Mouse (Mus musculus) erythroblast, embryonic 14.5 days (primary cell): Measurements from ENCODE around the gene Hist2h2ab. TPM values are rescaled to one million over a fixed set of nuclear protein-coding genes. Genes with fewer than 3 reads are reported as not detected.

ENCODE experiments used
- H3K27me3 ChIP-seq: 2 replicates; pipeline ENCODE4 v1.6.1; 2012; ENCODE audit warnings: inconsistent platforms; ENCODE audit not compliant: control insufficient read depth
- H3K36me3 ChIP-seq: 2 replicates; pipeline ENCODE4 v1.6.1; 2012; ENCODE audit warnings: mild to moderate bottlenecking, inconsistent platforms; ENCODE audit not compliant: control insufficient read depth
- H3K4me1 ChIP-seq: 2 replicates; pipeline ENCODE4 v1.6.1; 2012; ENCODE audit warnings: inconsistent platforms; ENCODE audit not compliant: control insufficient read depth
- H3K4me3 ChIP-seq: replicated peaks from 2 replicates; pipeline ENCODE3; 2012; ENCODE audit warnings: moderate library complexity, mild to moderate bottlenecking, inconsistent platforms
- H3K9me3 ChIP-seq: 2 replicates; pipeline ENCODE4 v1.6.1; 2012; ENCODE audit warnings: low read length, inconsistent platforms, mixed read lengths; ENCODE audit not compliant: control insufficient read depth
- GATA1 ChIP-seq: IDR thresholded peaks from 2 replicates; pipeline ENCODE4 v1.6.1; 2012; ENCODE audit warnings: low read length, inconsistent platforms, mixed read lengths
- TAL1 ChIP-seq: IDR thresholded peaks from 3 replicates; pipeline ENCODE4 v1.6.1; 2012; ENCODE audit warnings: low read length, inconsistent platforms, mixed read lengths
- polyA plus RNA-seq: library from polyadenylated mRNA; stranded (reverse); fragments of >175 nt; gene quantifications from 2 replicates; pipeline ENCODE4 v1.2.3, GENCODE M21; 2012

The Hist2h2ab gene
- polyA plus RNA-seq, 1 experiment, result 0.39 TPM

DNA sequence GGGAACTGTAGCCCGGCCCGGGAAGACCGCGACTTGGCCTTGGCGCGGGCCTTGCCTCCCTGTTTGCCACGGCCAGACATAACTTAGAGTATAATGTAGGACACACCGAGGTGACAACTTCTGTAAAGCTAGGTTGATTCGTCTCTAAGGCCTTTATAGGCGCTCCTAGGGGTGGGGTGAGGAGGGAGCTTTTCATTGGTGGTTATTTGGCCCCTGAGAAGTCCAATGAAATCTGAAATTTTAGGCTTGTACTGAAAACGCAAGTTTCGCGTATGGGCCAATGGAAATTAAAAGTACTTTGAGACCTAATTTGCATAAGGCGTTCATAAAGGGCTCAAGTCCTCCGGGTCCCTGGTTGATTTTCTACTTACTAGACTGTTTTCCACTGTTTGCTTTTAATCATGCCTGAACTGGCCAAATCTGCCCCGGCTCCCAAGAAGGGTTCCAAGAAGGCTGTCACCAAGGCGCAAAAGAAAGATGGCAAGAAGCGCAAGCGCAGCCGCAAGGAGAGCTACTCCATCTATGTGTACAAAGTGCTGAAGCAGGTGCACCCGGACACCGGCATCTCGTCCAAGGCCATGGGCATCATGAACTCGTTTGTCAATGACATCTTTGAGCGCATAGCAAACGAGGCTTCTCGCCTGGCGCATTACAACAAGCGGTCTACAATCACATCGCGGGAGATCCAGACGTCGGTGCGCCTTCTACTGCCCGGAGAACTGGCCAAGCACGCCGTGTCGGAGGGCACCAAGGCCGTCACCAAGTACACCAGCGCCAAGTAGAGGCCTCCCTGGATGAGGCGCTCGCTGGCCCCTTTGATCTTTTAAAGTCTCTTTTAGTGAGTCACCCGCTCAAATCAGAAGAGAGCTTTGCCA is 1.3 kb downstream of the Hist2h2ab start, which contains the start of the genes Hist2h2ac and Hist2h2be:
Gene Hist2h2ac, minus strand, starts transcription at position 116 of the 875 bp plus-strand sequence.
Gene Hist2h2be, plus strand, starts transcription at position 355 of the 875 bp plus-strand sequence.
- Histone ChIP-seq H3K36me3 (peaks cover 28% of the 10 kb centered on the region), H3K9me3 (no peaks in the 10 kb centered on the region), H3K4me3 (peak within 1 kb of the TSS; percentile 83), H3K27me3 (no peaks in the 10 kb centered on the region), H3K4me1 (peaks cover 74% of the 10 kb centered on the region)
- TF ChIP-seq TAL1, result no peak
- no peak for TF ChIP-seq GATA1

DNA sequence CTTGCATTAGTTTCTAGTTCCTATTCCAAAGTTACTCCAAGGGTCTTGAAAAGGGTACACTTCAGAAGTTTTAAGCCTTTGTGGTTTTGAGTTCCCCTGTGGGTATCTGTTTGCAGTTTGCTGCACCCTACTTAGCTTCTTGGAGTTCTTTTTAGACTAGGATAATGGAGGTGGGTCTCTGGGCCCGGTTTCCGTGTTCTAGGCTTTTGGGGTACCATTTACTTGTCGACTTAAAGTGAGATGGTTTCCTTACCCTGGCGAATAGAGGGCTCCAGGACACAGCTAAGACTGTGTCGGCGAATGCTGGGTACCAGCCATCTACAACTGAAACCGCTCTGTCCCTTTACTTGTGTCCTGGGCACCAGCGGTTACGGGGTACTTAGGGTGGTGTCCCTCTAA is 2.0 kb downstream of the Hist2h2ab start:
- TF ChIP-seq TAL1 (no peak), GATA1 (no peak)
- H3K27me3 ChIP-seq, result no peaks in the 10 kb centered on the region
- H3K36me3 ChIP-seq, result peaks cover 32% of the 10 kb centered on the region
- peaks cover 78% of the 10 kb centered on the region for H3K4me1 ChIP-seq
- H3K9me3 ChIP-seq, result no peaks in the 10 kb centered on the region
- peak overlapping the region; percentile 81 for H3K4me3 ChIP-seq

DNA sequence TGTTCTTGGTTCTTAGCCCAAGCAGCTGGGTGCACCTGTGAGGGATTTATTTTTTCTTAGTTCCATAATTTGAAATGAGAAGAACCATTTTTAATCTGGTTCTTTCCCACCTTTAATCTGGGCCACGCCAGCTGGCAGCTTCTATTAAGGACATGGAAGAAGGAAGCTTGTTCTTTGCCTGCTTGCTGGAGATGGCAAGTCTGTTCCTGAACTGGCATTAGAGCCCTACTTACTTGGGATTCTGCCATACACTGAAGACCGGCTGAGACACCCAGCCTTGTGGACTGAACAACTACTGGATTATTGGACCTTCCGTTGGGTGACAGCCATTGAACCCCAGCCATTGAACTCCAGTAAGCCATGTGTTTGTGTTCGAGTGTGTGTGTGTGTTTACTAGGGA is 3.1 kb downstream of the Hist2h2ab start:
- Histone ChIP-seq H3K4me1 (peaks cover 82% of the 10 kb centered on the region), H3K4me3 (peak overlapping the region; percentile 81)
- TF ChIP-seq TAL1 (no peak), GATA1 (no peak)

DNA sequence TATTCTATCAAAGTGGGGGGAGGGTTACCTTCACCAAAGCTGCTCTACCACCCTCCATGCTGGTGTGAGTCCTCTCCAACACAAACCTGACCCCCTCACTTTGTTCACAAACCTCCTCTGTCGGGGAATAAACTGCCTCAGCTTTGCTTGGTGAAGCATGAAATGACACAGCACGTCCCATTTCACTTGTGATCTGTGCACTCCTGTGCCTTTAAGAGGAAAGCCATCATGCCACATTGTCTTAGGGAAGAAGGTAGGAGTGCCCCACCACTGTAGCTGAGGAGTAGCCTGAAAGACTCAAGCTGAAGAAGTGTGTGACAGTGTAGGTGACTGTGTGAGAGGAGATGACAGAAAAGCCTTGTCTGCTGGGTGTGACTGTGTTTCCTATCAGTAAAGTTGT is 5.8 kb downstream of the Hist2h2ab start:
- TF ChIP-seq TAL1 (no peak), GATA1 (no peak)
- Histone ChIP-seq H3K9me3 (no peaks in the 10 kb centered on the region), H3K27me3 (no peaks in the 10 kb centered on the region), H3K4me3 (peak overlapping the region; percentile 81), H3K4me1 (peaks cover 71% of the 10 kb centered on the region), H3K36me3 (peaks cover 49% of the 10 kb centered on the region)

More for the DNA sequence above, 3.1 kb downstream of the Hist2h2ab start:
- Histone ChIP-seq H3K27me3 (no peaks in the 10 kb centered on the region), H3K36me3 (peaks cover 41% of the 10 kb centered on the region), H3K9me3 (no peaks in the 10 kb centered on the region)

DNA sequence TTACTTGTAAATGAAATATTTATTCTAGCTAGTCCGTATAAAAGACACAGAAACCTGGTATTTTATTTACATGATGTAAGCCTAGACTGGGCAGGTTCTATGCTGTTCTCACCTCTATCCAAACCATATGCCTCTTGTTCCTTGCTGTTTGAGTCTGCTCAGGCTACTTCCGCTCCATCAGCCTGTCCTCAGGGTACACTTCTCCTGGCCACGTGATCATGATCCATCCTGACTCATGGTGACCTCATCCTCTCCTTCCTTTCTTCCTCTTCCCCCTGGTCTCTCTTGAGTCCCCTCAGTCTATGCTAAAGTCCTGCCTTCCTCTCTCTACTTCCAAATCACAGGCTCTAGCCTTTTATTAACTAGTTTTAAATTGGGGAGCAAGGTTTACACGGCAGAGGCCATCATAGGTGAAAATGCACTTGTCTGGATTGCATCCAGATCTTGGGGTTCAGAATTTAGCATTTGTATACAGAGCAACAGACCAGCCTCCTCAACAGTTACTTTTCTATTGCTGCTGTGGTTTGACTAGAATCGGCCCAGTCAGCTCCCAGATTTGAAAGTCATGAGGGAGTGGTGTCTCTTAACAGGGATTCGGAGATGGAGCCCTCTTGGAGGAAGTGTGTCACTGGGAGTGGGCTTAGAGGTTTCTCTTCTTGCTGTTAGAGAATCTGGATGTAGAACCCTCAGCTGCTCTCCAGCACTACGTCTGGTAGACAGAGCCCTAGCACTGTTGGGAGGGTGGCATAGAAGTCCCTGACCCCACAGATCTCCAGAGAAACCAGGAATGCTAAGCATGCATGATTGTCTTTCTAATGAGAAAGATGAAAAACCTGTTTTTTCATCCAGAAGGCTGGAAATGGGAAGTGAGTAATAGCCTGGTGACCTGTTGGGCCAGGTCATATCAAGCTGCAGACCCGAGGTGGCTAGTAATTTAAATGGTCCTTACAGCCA is 7.3 kb downstream of the Hist2h2ab start:
- TF ChIP-seq GATA1, result no peak
- TF ChIP-seq TAL1, result no peak
- Histone ChIP-seq H3K4me1 (peaks cover 67% of the 10 kb centered on the region), H3K36me3 (peaks cover 49% of the 10 kb centered on the region), H3K9me3 (no peaks in the 10 kb centered on the region), H3K27me3 (no peaks in the 10 kb centered on the region), H3K4me3 (no peak overlapping the region)

DNA sequence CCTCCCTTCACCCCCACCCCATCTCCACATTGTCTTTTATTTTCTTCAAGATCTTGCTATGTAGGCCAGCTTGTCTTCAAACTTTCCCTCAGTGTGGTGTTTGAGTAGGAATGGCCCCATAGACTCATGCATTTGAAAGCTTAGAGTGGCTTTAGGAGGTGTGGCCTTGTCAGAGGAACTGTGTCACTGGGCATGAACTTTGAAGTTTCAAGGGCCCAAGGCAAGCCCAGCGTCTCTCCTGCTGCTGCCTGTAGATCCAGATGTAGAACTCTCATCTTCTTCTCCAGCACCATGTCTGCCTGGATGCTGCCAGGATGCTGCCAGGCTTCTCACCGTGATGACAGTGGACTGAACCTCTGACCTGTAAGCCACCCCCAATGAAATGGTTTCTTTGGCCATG is 9.2 kb downstream of the Hist2h2ab start:
- H3K9me3 ChIP-seq, result no peaks in the 10 kb centered on the region
- H3K4me1 ChIP-seq, result peaks cover 53% of the 10 kb centered on the region
- H3K27me3 ChIP-seq, result no peaks in the 10 kb centered on the region
- H3K36me3 ChIP-seq, result peaks cover 42% of the 10 kb centered on the region
- no peak overlapping the region for H3K4me3 ChIP-seq
- no peak for TF ChIP-seq TAL1
- TF ChIP-seq GATA1, result no peak

DNA sequence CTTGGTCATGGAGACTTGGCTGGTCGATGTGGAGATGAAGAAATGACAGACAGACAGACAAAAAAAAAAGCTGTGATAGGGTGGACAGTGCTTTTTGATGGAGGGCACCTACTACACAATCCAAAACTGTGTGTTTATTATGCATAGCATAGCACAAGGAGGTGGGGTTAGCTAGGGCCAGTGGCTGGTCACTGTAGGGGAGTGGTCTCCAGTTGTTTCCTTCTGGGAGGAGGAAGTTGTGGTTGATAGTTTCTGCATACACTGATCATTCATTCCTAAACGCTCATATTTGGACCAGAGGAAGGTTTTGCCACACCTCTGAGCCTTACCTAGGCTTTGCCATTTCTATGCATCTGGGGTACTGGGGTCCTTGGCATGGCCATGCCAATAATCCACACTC is 10.7 kb downstream of the Hist2h2ab start:
- TF ChIP-seq TAL1 (no peak), GATA1 (no peak)
- no peaks in the 10 kb centered on the region for H3K9me3 ChIP-seq
- H3K4me1 ChIP-seq, result peaks cover 43% of the 10 kb centered on the region
- no peak overlapping the region for H3K4me3 ChIP-seq
- H3K36me3 ChIP-seq, result peaks cover 26% of the 10 kb centered on the region
- no peaks in the 10 kb centered on the region for H3K27me3 ChIP-seq

DNA sequence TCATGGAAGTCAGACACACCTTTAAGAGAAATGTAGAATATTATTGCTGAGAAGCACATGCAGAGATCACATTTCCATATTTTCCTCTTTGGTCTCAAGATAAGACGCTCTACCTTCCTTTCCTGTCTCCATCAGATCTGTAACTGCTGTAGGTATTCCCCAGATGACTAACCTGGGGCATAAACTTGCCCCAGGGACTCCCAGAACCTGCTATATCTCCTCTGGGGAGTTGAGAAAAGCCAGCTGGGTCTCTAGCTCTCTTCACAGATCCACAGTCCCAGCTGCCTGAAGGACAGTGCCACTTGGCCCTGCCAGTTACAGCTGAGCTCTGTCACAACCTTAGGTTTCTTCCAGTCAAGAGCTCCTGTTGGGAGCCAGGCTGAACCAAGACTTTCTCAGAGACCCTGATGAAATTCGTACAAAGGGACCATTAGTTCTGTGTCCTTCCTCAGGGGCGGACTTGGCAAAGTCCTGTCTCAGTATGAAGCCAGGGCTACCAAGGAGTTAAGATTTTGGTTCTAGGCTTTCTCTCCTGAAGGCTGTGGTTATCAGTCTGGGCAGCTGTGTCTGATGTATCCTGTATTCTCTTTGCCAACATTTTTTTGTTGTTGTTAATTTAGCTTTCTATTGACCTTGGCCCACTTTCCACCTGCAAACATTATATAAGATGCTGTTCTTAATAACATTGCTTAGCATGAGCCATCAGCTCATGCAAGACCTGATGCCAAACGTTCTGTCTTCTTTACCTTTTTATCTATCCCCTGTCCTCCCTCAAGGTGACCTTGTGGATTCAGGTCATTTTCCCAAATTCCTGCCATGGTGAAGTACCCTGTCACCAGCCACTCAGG is 11.5 kb downstream of the Hist2h2ab start:
- Histone ChIP-seq H3K27me3 (no peaks in the 10 kb centered on the region), H3K4me3 (no peak overlapping the region), H3K9me3 (no peaks in the 10 kb centered on the region), H3K4me1 (peaks cover 42% of the 10 kb centered on the region), H3K36me3 (peaks cover 22% of the 10 kb centered on the region)
- TF ChIP-seq TAL1, result no peak
- no peak for TF ChIP-seq GATA1
